Mouse (Mus musculus) heart, adult 18-20 months (tissue): Measurements from ENCODE around the gene Btbd11. TPM values are rescaled to one million over a fixed set of nuclear protein-coding genes. Genes with fewer than 3 reads are reported as not detected.
A peak's percentile ranks its signal among the peaks of the same experiment; 100 is the strongest.

Experiments used
- DNase-seq, 2 experiments: peaks; one replicate each; pipeline ENCODE4 v3.0.0; 2021 to 2022; ENCODE audit warnings: mixed read lengths in 1 of 2
- total RNA-seq, 2 experiments: library from RNA; stranded (reverse); gene quantifications; 2 replicates each; pipeline ENCODE4 v1.2.3; 2021

The Btbd11 gene
- total RNA-seq, 2 experiments from 2014 or later: 3.2 to 4.8 TPM

DNA sequence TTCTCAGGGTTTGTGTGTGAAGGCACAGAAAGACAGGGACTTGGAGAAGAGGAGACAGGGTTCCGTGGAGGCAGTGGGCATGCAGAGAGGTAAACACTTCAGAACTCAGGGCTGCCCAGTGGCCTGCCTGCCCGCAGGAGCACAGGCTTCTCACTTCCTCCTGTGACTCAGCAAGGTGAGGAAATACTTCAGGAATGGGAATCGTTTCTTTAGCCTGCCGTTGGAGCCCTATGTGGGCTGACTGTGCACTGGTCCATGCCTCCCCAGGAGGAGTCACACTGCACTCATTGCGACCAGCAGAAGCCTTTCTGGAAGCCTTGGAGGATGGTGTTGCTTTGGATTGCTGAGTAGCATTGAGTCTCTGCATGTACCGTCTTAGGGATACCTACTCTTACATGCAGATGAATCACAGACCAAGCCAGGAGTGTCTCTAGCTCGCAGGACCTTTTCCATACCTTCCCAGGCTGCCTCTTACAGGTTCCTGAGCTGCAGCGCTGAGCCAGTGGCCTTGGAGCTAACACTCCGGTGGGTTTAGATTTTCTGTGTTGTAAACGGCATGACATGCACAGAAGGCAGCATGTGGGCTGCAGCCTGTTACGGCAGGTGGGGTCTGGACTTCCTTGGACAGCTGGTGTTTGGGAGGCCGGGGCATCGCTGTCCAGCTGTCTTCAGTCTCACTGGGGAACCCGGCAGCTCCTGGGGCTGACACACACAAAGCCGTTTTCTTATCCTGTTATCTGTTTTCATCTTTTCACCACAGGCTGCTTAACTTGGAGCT lies 34.4 kb downstream of the Btbd11 start:
- DNase-seq: no peak

DNA sequence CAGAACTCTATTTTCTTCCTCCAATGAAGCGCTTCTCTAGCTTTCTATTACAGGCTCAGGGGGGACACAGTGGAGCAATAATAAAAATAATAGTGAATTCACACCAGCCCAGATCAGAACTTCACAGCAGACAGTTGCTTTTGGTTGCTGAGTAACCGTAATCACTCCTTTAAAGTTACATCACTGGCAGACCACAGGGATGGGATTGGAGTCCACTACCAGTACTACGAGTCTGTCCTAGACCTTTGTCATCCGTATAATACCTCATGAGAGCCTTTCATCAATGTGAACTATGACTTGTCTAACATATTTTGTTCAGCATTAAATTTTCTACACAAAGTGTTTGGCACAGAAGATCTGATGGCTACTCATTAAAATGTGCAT lies 35.0 kb downstream of the Btbd11 start:
- no peak for DNase-seq

DNA sequence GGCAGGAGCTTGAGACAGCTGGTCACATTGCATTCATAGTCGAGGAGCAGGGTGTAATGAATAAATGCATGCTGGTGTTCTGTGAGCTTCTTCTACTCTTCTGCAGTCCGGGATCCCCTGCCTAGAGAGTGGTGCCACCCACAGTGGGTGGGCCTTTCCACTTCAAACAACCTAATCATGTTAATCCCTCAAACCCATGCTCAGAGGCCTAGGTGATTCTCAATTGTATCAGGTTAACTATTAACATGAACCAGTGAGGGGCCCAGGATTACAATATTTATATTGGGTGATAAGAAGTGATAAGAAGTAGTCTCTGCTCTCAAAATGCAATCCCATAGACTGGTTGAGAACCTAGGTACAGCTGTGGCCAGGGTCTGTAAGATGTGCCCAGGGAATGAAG lies 39.1 kb downstream of the Btbd11 start:
- no peak for DNase-seq

DNA sequence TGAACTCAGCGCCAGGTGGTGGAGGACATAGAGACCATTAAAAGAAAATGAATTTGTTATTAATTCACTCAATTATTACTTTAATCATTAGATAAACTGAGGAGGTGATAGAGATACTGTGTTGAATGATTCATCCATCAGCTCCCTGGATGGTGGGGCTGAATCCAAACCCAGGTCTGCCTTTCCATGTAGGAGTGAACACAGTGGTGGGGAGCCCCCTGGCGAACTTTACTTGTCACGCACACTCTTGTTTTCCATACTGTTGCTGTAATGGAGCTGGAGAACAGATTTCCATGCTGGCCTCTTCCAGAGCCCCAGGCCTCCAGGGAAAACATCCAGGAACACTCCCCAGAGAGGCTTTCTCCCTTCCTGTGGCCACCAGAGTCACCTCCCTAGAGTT lies 50.6 kb downstream of the Btbd11 start:
- DNase-seq: no peak

DNA sequence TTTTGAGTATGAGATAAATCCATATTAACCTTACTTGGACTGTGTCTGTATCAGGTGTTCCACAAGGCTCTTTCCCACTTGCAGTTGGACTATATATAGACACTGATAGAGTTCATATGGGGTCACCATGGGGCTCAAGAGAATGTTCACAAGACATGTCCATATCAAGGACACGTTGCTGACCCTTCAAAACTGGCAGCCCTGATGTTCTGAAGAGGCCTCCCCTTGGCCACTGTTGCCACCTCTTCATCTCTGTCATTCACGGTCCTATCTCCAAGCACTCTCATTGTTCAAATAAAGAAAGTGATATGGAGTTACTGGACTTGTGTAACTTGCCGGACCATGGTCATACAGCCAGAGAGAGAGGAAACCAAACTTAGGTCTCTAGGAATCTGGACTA lies 56.8 kb downstream of the Btbd11 start:
- DNase-seq: peak; percentile 44 to 64

DNA sequence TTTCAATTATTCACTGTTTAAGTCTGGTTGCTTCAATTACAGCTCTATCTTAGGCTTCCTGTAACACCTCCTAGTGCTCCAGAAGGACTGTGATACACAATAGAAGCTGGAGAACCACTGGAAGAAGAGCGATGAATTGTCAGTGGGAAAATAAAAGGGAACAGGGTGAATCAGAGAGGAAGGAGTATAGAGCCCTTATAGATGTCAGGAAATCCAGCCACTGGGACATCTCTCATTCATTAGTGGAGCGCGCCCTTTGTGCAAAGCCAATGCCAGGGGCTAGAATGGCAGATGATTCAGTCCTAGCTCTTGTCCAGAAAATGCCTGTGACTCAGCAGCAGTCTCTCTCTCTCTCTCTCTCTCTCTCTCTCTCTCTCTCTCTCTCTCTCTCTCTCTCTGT lies 59.3 kb downstream of the Btbd11 start:
- no peak for DNase-seq

DNA sequence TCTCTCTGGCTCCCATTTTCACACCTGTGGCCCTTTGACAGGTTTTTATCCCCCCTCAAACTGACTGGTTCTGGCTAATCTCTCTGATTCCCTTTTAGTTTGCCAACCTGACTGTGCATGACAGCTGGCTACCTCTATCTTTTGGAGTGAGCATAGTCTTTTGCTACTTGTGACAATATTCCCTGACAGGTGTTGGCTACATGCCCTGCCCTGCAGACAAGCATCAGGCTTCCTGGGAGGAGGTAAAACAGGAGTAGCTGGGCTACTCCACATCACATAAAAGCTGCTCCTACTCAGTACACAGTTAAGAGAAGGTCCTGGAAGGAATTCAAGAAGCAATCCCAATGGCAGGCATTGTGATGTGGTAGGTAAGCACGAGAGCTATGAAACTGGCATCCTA lies 60.1 kb downstream of the Btbd11 start:
- DNase-seq: no peak

DNA sequence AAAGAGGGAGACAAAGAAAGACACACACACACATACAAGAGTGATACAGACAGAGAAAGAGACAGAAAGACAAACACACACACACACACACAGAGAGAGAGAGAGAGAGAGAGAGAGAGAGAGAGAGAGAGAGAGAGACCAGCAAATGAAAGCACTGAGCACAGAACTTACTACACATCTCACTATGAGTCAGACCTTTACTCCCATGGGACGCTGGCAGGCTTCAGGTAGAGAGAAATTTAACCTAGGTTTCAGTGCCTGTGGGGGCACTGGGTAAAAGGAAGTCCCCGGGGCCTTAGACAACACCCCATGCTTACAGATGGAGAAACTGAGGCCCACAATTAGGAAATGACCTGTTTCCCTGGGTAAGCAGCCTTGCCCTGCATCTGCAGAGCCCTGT lies 61.3 kb downstream of the Btbd11 start:
- DNase-seq: no peak

DNA sequence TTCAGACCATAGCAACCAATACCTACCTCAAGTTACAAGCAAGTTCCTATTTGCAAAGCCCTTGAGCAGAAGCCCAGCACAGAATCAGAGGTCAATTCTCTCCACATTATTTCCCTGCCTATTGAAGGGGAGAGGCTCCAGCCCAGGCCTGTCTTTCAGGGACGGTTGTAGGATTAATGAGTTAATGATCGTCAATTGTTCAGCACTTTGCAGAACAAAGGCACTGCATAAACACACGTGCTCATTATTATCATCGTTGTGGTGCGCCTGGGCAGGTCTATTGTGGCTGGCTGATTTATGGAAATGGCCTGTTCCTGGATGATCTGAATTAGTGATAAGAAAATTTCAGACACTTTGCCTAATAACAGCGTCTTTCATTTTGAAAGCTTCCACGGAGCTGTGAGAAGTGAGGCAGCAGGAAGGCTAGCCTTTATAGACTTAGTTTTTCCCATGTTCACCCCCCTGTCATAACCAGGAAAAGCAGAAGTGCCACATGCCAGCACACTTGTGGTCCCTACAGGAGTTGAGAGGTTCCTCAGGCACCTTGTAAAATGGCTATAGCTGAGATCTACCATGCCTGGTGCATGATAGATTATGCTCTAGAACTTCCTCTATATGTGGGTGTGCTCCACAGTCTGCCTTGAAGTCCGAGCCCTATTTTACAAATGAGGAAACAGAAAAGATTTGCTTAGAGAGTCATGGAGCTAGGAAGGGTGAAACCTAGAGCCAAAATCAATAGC lies 65.2 kb downstream of the Btbd11 start:
- no peak for DNase-seq

DNA sequence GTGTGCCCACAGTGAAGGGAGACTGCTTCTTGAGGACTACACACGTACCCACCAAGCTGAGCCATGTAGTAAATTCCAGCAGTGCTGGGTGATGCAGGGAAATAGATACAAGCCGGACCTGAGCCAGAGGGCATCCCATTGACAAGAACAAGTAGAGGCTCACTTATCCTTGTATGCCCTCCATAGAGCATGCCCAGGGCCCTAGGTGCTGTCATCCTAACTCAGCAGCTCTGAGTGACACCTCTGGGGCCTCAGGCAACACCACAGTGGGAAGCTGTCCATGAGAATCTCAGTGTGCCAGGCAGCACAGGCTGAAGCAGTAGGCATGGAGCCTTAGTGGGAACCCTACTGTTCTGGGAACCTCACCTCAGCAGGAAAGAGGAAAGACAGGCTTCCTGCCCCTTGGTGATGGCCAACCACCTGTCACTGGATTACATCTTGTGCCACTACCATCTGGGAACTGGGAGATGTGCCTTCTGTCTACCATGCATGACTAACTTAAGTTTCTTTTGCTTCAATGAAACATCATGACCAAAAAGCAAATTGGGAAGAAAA lies 66.7 kb downstream of the Btbd11 start:
- peak; percentile 11 to 37 for DNase-seq

DNA sequence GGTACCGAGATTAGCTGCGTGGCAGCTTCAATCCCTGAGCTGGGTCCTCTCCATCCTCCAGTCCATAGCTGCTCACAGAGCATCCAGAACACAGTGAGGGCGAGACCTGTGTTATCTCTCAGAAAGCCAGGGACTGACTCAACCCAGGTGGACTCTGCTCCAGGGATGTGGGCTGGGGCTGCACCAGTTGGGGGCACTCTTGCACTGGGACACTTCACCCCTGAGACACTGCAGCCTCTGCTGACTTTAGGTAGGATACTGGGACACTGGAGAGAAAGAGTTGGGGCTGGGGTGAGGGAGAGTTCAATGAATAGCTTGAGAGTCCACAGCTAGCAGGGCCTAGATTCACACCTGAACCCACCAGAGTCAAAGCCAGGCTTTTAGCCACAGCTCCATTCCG lies 69.4 kb downstream of the Btbd11 start:
- DNase-seq: no peak

DNA sequence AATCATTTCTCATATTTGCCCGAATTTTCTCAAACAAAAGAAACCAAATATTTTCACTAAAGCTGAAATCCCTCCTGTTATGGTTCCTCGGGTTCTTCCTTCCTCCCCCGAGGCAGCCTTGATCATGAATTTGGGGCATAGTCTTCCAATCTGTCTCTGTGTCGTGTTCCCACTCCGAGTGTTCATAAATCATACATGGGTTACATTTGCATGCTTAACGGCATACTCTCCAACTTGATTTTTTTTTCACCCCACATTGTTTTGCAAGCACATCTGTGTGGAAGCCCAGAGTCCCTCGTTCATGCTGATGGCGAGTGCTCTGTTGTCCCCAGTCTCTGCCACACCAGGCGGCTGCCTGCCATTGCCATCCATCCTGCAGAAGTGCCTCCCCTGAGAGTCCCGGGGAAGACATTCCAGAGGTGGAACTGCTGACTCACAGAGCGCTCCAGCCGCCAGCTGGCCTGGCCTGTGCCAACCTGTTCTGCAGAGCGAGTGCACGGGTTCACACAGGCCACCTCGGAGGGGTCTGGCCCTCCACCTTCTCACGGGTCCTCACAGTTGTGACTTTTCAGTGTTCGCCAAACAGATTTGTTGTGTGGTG lies 72.2 kb downstream of the Btbd11 start:
- DNase-seq: peak; percentile 45 to 64

DNA sequence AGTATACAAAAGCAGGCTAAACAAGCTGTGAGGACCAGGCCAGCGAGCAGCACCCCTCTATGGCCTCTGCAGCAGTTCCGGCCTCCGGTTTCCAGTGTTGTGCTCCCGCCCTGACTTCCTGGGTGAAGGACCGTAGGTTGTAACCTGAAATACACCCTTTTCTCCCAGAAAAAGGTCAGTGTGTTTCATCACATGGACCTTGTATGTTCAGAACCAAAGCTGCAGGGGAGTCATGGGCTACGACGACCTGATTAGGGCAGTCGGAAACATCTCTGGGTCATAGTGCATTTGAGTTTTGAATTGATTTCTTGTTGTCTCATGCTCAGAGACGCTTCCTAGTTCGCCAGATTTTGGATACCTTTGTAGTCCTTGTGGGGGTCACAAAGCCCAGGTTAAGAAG lies 74.1 kb downstream of the Btbd11 start:
- DNase-seq: no peak

DNA sequence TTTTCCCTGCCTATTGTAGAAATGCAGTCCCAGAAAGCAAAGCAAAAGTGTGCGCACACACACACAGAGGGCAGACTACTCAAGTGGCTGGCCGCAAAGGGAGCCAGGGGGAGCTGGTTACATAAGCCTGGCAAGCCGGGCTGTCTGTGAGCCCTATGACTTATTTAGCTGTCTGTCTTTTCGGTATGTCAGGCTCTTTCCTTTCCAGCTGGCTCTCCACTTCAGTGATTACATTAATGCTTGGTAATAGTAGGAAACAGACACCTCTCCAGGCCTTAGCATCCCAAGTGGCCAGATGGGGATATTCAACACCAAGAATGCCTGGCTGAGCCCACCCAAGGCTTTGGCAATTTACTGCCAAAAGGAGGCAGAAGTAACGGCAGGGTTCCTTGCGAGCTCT lies 77.5 kb downstream of the Btbd11 start:
- DNase-seq: peak; percentile 55 to 69

DNA sequence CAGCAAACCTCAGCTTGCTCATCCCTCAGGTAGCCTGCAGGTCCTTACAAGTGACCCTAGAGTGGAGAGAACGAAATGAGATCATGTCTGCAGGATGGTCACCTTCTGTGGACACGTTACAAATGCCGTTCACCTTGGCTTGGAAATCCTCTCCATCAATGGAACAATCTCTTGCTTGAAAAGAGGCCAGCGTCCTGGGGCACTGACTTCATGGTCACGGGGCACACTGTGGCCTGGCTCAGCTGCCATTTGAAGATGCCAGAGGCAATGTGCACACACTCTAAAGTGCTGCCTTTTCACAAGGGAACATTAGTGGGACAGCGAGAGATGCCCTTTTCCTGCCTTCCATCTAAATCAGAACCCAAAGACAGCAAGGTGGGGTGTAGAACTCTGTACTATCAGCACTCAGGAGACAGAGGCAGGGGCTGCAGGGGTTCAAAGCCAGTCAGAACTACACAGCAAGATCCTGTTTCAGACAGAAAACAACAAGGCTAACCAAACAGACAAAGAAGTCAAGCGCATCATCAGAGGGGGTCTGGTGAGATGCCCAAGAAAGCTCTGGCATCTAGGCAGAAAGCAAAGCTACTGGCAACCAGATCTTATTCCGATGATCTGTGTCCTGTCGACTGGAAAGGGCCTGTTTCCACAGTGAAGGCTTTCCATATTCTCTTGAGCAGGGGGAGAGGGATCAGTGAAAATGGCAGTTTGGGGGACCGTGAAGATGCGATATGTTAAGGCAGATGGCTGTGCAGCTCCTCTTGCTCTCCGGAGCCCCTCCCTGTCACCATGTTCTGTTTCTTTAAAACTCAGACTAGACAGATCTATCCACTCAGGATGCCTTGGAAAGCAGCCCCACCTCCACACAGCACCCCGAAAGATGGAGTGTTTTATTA lies 79.1 kb downstream of the Btbd11 start:
- no peak for DNase-seq

DNA sequence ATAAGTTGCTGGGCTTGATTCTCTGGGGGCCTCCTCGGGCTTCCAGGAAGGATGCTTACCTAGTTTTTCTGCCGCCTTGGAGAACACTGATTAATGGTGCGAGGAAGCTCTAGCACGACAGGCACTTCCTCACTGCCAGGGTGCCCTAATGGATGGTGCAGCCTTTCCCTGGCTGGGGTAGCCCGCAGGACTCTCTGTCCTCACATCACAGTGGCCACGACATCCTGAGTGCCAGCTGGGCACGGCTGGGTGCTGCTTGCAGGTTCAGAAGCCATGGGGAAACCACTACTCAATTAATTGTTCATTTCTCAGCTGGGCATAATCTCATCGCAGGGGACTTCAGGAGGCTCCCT lies 79.8 kb downstream of the Btbd11 start:
- no peak for DNase-seq

DNA sequence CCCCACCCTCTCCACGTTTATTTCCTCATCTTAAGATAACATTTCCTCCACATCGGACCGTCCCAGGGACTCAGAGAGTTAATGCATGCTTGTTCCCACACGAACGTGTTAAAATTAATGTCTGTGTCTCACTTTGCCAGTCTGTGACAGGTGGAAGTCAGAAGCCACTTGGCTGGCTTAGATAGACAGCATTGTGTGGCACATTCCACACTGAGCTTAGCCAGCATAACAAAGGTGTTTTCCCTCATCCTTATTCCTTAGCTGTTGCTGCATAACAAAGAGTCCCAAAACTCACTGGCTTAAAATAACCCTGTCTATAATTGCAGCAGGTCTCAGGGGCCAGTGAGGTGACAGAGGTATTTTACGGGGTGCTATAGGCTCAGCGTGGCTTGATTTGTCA lies 80.8 kb downstream of the Btbd11 start:
- no peak for DNase-seq

DNA sequence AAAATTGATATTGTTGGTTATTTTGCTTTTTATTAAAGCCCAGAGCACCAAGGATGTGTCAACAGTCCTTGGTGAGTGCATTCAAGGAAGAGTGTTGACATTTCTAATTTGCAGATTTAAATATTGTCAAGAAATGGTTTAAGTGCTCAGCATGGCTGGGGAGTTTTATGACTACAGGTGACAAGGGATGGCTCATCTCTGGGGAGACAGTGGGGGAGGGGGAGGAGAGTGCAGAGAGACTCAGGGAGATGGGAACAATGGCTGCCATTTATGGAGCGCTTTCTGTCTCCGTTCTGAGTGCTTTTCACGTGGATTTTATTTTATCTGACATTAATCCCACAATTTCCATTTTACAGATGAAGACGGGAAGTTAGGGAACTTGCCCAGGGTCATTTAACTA lies 81.9 kb downstream of the Btbd11 start:
- no peak for DNase-seq

DNA sequence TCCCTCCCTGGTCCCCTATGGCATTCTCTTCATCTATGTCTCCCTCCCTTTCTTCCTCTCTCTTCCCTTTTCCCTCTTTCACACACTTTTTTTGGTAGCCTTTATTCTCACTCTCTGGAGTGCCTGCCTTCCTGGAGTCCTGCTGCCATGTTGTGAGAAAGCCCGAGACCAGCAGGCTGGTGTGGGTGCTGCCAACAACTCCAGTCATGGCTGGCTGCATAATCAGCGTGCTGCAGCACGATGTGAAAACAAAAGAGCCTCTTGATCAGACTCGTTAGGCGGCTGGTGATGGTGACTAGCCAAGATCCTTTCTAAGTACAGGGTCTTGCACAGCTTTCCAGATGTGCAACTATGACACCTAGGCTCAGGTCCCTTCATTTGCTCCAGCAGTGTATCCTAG lies 82.7 kb downstream of the Btbd11 start:
- no peak for DNase-seq

DNA sequence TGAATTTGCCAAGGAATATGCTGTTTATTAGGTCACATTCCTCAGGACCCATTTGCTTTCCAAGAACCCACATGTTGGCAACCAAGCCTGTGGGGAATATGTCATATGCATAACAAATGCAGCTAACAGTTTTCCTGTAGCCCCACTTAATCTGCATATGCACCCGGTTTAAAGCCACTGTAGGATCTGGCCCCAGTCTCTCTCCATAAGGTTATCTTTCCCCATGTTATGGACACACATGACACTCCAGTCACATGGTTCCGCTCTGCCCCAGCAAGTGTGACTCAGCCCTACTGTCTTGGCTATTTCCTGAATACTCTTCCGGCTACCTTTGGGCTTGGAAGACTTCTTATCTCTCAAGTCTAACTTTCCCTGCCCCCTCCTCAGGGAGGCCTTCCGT lies 86.7 kb downstream of the Btbd11 start:
- no peak for DNase-seq

DNA sequence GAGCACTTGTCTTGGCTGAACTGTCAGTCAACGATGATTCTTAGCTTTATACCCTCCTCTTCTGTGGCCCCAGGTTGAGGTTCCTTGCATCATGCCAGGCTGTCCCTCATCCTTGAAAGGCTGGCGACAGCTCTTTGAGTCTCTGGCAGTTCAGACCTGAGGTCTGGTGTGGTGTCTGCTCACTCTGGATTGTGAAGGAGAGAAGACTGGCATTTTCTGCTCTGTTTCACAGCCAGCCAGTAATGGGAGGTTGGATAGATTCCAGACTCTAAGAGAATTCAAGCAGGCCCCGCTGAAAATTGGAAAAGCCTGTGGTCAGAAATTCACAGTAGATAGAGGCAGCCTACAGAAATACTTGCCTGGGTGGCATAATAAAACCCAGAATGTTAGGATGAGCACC lies 87.3 kb downstream of the Btbd11 start:
- no peak for DNase-seq

DNA sequence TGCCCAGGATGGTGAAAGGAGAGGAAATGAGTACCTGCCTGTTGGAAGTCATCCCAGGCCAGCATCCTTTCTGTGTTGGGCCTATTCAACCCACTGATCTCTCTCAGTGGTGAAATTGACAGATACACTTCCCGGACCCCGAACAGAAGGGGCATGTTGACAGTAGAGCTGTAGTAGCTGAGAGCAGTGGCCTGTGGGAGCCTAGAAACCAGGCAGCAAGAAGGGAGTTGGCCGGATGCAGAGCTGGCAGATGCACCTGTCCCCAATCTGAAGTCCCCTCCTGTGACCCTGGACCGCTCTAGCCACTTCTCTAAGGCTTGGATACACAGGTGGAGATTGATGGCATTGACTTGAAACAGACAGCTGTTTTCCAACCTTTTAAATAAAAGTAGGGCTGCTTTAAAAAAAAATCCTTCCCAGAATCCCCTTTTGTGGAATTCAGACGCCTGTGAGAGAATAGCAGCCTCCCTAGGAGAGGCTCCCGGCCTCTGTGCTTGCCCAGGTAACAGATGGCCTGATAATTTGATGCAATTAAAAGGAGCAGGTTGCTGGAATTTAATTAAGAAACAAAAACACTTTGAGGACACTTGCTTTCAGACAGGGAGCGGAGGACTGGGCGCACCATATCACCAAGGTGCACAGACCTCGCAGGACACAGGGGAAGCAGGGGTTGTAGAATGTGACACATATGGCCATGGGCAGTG lies 89.2 kb downstream of the Btbd11 start:
- no peak for DNase-seq
